ENCODE assay signal across 24 mouse cellular contexts in genomic region chr9:103580186-103580585, GRCm38 (mm10).
"Had no signal": no experiment of that assay in that cellular context is flagged by ENCODE, and none has a peak within 500 bp of the region (broad histone marks: within the 10 kb centered on the region; RNA-seq: fewer than 3 reads in every experiment).

No protein-coding gene starts in this region.

- ATAC-seq: liver, embryonic 12.5 days had no signal

- H3K4me1 ChIP-seq: limb, embryonic 13.5 days; liver, embryonic 12.5 days; liver, embryonic 15.5 days; lung, embryonic 15.5 days; megakaryocyte, embryonic 14.5 days had no signal

- H3K27me3 ChIP-seq: limb, embryonic 13.5 days; liver, embryonic 12.5 days; liver, embryonic 15.5 days; lung, embryonic 15.5 days; neural tube, embryonic 12.5 days; neural tube, embryonic 15.5 days had no signal

- H3K9ac ChIP-seq: limb, embryonic 13.5 days; liver, embryonic 12.5 days; liver, embryonic 15.5 days; lung, embryonic 15.5 days; neural tube, embryonic 12.5 days; neural tube, embryonic 15.5 days had no signal

- H3K4me3 ChIP-seq: limb, embryonic 10.5 days; limb, embryonic 13.5 days; liver, embryonic 12.5 days; liver, embryonic 15.5 days; lung, embryonic 15.5 days; megakaryocyte, embryonic 14.5 days; midbrain, embryonic 10.5 days; neural tube, embryonic 12.5 days; neural tube, embryonic 15.5 days had no signal

- DNase-seq: kidney, postnatal 10 days; kidney, postnatal 36 days; layer of hippocampus, adult 9-11 months; liver; lung, adult 18-20 months; lung, postnatal 10 days; lung, postnatal 36 days; midbrain, embryonic 14.5 days; right cerebral cortex, adult 18-20 months; right cerebral cortex, postnatal 14 days; right cerebral cortex, postnatal 4 days; thymus, adult 2 months; thymus, postnatal 14 days; thymus, postnatal 4 days had no signal

- H3K36me3 ChIP-seq: limb, embryonic 10.5 days; limb, embryonic 13.5 days; liver, embryonic 12.5 days; liver, embryonic 15.5 days; lung, embryonic 15.5 days; midbrain, embryonic 10.5 days; neural tube, embryonic 12.5 days; neural tube, embryonic 15.5 days had no signal

- H3K4me2 ChIP-seq: limb, embryonic 13.5 days; liver, embryonic 12.5 days; liver, embryonic 15.5 days; lung, embryonic 15.5 days; neural tube, embryonic 12.5 days; neural tube, embryonic 15.5 days had no signal

- H3K9me3 ChIP-seq: limb, embryonic 10.5 days; limb, embryonic 13.5 days; liver, embryonic 12.5 days; liver, embryonic 15.5 days; lung, embryonic 15.5 days; midbrain, embryonic 10.5 days; neural tube, embryonic 12.5 days; neural tube, embryonic 15.5 days had no signal

- H3K27ac ChIP-seq: limb, embryonic 10.5 days; limb, embryonic 13.5 days; liver, embryonic 12.5 days; liver, embryonic 15.5 days; lung, embryonic 15.5 days; midbrain, embryonic 10.5 days; neural tube, embryonic 12.5 days; neural tube, embryonic 15.5 days; stomach, postnatal 0 days had no signal
